Mouse (Mus musculus): ENCODE results near the gene Igf1. TPM values are rescaled to one million over a fixed set of nuclear protein-coding genes. Genes with fewer than 3 reads are reported as not detected.

Gene Igf1
- 10 to 100 TPM; 18.5 to 19.9 TPM for total RNA-seq (2021)
- long read RNA-seq, full-length matches to known transcripts, result 6 of 11 reads
- long read RNA-seq, partial matches to known transcripts, result 0 of 11 reads
- long read RNA-seq, other reads (novel, unspliced or antisense), result 5 of 11 reads

- DNase-seq (ENCODE audit: low spot score in 2 of 2), result no peak
Measured at GRCm38 (mm10) chr10:87858013-87858806, at the start of gene Igf1. TSS of gene Igf1 (plus strand) at chr10:87858265.

DNA sequence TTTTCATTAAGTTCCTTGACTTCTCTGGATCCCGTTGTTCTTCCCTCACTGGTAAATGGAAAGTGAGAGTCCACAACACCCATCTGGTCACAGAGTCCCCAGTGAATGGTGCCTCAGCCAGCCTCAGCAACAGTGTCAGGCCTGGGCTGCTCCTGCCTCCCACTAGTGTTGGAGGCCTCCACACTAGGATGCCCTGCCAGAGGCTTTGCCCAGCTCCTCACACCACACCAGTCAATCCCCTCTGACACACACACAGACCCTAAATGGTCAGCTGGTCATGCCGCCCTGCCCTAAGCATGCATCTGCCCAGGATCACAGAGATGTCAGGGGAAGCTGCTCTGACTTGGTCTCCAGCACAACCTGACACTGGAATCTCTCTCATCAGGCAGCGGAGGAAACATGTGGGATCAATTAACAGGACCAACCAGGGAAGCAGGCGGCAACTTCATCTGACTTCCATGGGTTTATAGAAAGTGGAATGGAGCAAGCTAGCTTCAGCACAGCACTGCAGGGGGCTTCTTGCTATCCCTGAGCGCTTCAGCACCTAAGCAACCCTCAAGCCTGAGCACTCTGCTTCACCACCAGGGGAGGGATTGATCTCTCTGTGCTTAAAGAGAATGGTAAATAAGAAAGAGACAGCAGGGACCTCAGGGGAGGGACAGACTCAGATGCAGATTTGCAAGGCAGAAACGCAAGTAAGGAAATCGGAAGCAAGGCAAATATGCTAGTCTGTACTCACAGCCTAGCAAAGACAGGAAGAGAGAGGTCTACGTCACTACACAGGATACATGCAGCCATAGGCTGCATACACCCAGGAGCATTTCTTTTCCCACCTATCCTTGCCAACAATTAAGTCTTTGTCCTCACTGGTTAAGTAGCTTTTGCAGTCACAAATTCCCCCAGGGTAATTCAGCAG lies 45.6 kb upstream of the Igf1 start:
- no peak for DNase-seq (ENCODE audit: low spot score in 2 of 2)

DNA sequence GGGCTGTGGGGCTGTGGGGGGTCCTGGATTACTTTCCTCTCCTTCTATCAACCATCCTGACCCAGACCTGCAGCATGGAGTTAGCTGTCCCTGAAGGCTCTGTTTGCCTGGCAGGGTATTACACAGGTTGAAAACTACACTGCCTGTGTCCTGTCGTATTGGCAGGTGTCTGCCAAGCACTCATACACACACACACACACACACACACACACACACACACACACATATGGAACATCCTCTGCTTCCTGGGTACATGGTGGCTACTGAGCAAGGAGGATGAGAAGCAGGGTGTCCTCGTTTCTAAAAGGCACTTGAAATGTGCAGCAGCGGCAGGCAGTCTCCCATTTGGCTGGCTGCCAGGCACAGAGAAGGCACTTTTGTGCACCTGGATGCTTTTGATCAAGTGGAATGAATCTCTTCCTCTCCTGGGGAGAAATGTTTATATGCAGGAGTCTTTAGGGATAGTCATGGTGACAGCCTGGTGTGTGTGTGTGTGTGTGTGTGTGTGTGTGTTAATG lies 44.9 kb upstream of the Igf1 start:
- DNase-seq (ENCODE audit: low spot score in 2 of 2), result peak in 1 of 2 experiments; percentile 31

GRCm38 (mm10) chr10:87816861-87817260 lies 41.2 kb upstream of the Igf1 start:
- no peak for DNase-seq (ENCODE audit: low spot score in 2 of 2)

DNA sequence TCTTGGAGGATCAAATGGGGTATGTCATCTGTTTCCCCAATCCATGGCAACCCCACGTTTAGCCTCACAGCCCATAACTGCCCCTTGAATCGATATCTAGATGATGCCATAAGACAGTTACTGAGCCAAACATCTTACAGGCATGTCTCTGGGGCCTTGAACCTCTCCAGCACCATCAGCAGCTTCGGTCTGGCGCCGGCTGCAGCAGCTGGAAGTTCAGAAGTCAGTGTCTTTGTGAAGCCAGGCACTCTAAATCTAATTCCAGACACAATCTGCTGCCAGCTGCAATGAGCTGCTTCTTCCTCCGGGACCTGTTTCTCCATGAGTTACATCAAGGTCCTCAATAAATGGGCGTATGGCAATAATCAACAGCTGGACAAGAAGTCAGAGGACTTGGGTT lies 40.3 kb upstream of the Igf1 start:
- no peak for DNase-seq (ENCODE audit: low spot score in 2 of 2)

- DNase-seq (ENCODE audit: low spot score in 2 of 2), result no peak
Measured at GRCm38 (mm10) chr10:87821906-87822305, 36.2 kb upstream of the Igf1 start.

DNA sequence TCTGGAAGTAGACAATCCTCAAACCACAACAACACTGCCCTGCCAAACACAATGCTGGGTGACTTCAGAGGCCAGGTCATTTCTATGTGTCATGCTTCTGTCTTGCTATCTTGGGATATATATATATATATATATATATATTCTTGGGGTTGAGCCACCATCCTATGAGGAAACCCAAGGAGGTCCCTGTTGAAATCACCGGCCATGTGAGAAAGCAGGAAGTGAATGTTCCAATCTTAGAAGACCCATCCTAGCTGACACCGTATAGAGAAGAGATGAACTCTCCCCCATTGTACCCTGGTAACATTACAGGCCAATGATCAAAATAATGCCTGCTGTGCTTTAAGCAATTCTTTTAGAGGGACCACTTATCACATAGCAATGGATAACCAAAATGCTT lies 28.1 kb upstream of the Igf1 start:
- DNase-seq (ENCODE audit: low spot score in 2 of 2), result no peak

DNA sequence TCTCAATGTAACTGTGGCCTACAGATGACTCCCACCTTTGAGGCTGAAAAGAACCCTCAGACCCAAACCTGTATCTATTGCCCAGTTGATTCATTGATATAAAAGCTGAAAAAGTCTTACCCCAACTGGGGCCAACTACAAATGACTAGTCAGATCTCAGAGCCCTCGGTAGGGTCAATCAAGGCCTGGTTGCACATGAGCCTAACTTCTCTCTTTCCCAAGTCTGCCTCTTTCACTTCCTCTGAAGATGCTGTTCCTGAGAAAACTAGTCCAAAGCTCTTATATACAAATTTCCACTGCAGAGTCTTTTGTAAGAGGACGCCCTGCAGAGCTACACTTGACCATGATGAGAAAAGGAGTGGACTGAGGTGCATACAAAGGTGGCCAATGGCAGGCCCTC lies 27.4 kb upstream of the Igf1 start:
- DNase-seq (ENCODE audit: low spot score in 2 of 2), result no peak

DNA sequence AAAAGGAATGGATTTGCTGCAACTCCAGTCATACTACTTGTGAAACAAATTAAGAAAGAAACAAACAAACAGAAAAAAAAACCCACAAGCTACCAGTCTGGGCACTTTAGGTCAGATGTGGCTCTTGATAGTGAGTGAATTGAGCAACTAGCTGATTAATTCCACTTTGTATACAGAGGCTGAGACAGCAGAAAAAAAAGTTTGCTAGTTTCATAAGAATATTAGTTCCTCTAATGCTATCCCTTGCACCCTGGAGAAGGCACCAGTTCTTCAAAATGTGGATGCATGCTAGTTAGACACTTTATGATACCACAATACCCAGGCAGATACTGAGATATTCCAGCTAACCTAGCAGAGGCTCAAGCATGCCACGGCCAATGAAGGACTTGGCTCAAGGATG lies 26.0 kb upstream of the Igf1 start:
- DNase-seq (ENCODE audit: low spot score in 2 of 2), result no peak

GRCm38 (mm10) chr10:87839454-87839853 lies 18.6 kb upstream of the Igf1 start:
- no peak for DNase-seq (ENCODE audit: low spot score in 2 of 2)

DNA sequence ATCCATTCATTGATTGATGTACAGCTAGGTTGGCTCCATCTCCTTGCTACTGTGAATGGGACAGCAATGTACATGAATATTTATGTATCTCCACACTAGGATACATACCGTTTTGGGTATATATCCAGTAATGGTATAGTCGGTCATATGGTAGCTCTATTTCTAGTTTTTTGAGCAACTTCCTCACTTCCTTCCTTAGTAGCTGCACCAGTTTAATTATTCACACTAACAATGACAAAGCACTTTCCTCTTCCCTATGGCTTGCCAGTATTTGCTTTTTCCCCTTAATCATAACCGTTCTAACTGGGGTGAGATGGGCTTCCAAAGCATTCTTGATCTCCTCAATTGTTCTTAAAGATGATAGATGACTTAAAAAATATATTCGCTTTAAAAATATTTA lies 15.6 kb upstream of the Igf1 start:
- DNase-seq (ENCODE audit: low spot score in 2 of 2), result no peak

GRCm38 (mm10) chr10:87844917-87845552 lies 13.0 kb upstream of the Igf1 start:
- no peak for DNase-seq (ENCODE audit: low spot score in 2 of 2)

DNA sequence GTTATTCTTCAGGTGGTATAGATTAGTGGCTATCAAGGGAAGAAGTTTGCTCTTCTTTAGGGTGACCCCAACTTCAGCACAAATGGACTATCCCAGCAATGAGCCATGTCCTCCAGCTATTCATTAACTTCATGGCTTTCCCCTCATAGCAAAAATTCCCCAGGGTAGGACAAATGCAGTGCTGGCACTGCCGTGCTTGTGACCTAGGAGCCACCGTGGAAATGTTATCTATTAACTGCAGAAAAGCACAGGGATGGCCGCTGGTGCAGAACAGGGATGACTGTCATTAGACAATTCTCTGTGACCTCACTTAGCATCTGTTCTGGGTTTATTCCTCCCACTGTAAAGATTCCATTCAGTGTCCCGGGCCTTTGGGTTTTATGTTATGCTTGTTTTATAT lies 10.2 kb upstream of the Igf1 start:
- no peak for DNase-seq (ENCODE audit: low spot score in 2 of 2)

GRCm38 (mm10) chr10:87848419-87848818 lies 9.6 kb upstream of the Igf1 start:
- no peak for DNase-seq (ENCODE audit: low spot score in 2 of 2)

DNA sequence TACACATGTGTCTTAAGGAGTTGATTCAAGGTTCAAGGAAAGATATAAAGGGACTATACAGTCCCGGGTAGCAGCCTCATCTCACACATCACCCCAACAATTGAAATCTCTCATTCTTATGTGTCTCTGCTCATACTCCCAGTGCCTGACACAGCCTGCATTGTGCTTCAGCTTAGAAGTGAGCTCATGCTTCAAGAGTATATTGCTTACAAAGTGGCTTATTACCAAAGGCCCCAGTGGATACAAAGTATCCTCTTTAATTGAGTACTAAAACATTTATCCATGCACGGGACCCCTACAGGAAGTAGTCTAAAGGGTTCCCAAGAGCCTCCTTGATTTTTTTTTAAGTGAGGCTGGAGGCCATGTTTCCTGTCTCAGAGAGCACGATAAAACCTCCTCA lies 6.6 kb upstream of the Igf1 start:
- DNase-seq (ENCODE audit: low spot score in 2 of 2), result no peak

DNA sequence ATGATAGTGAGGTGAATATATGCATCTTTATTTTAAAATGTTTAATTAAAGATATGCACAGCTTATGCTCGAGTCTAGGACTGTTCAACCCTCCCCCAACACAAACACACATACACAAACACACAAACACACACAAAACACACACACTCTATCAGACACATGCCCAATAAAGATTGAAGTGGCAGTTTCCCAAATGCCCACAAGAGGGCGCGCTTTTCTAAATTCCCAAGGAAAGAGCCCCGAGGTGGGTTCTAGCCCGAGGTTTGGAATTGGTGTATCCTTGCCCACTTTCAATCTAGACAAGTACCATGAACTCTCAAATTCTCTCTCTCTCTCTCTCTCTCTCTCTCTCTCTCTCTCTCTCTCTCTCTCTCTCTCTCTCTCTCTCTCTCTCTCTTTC lies 3.7 kb upstream of the Igf1 start:
- DNase-seq (ENCODE audit: low spot score in 2 of 2), result peak; percentile 70 to 72

- no peak for DNase-seq (ENCODE audit: low spot score in 2 of 2)
Measured at GRCm38 (mm10) chr10:87855423-87856122, 2.5 kb upstream of the Igf1 start.

GRCm38 (mm10) chr10:87857215-87857955 lies 680 bp upstream of the Igf1 start:
- DNase-seq (ENCODE audit: low spot score in 2 of 2), result no peak

GRCm38 (mm10) chr10:87858939-87859338 lies 874 bp downstream of the Igf1 start:
- DNase-seq (ENCODE audit: low spot score in 2 of 2), result no peak

DNA sequence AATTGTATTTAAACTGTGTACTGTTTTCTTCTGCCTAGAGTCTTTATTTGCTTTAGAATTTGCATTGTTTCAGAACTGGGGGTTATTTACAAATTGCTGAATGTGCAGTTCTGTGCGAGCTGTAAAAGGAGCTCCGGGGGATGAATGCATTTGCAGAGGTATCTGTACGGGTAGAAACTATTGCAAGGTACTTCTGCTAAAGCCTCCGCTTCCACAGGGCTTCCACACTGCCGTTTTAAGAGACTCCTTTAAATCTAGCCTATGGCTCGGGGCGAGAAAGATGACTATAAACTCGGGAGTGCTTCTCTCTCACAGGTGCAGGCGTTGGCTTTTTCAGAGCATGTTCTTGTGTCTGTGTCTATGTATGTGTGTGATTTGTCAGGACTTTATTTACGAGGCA lies 1.4 kb downstream of the Igf1 start:
- DNase-seq (ENCODE audit: low spot score in 2 of 2), result no peak
